Mouse (Mus musculus): ENCODE data around the gene Snx33.

Gene Snx33

GRCm38 (mm10) chr9:56925291-56926024 lies 2.7 kb downstream of the Snx33 start:
- WGBS, result 82% methylated on average over 26 of the region's 26 CpGs

GRCm38 (mm10) chr9:56924651-56925027 lies 3.5 kb downstream of the Snx33 start:
- 37% methylated on average over 7 of the region's 7 CpGs for WGBS

GRCm38 (mm10) chr9:56923841-56924650 lies 4.1 kb downstream of the Snx33 start:
- 73% methylated on average over 8 of the region's 8 CpGs for WGBS

GRCm38 (mm10) chr9:56922746-56923145 lies 5.4 kb downstream of the Snx33 start:
- whole genome bisulfite sequencing, result 91% methylated on average over 4 of the region's 4 CpGs

GRCm38 (mm10) chr9:56918466-56918865 lies 9.7 kb downstream of the Snx33 start:
- 97% methylated on average over 13 of the region's 13 CpGs for WGBS

- WGBS, result 95% methylated on average over 2 of the region's 2 CpGs
These were observed 11.0 kb downstream of the Snx33 start for GRCm38 (mm10) chr9:56917131-56917530.

- 59% methylated on average over 5 of the region's 5 CpGs for WGBS
These were observed 12.3 kb downstream of the Snx33 start for GRCm38 (mm10) chr9:56915695-56916410.

- WGBS, result 67% methylated on average over 1 of the region's 1 CpGs
These were observed 13.1 kb downstream of the Snx33 start for GRCm38 (mm10) chr9:56915116-56915515.

- 87% methylated on average over 9 of the region's 9 CpGs for WGBS
These were observed 14.2 kb downstream of the Snx33 start for GRCm38 (mm10) chr9:56913991-56914390.

- WGBS, result 67% methylated on average over 1 of the region's 1 CpGs
These were observed 17.2 kb downstream of the Snx33 start for GRCm38 (mm10) chr9:56911017-56911416.

GRCm38 (mm10) chr9:56909991-56910390 lies 18.2 kb downstream of the Snx33 start:
- WGBS, result 62% methylated on average over 4 of the region's 4 CpGs

- WGBS, result 72% methylated on average over 9 of the region's 9 CpGs
These were observed 20.6 kb downstream of the Snx33 start for GRCm38 (mm10) chr9:56907549-56907948.

GRCm38 (mm10) chr9:56903662-56904061 lies 24.5 kb downstream of the Snx33 start:
- WGBS, result 93% methylated on average over 3 of the region's 3 CpGs

- WGBS, result 41% methylated on average over 8 of the region's 8 CpGs
These were observed 27.0 kb downstream of the Snx33 start for GRCm38 (mm10) chr9:56901187-56901586.

GRCm38 (mm10) chr9:56900571-56900970 lies 27.6 kb downstream of the Snx33 start:
- WGBS, result 35% methylated on average over 9 of the region's 9 CpGs

- 91% methylated on average over 11 of the region's 11 CpGs for WGBS
These were observed 28.8 kb downstream of the Snx33 start for GRCm38 (mm10) chr9:56899409-56899808.

- WGBS, result 88% methylated on average over 12 of the region's 12 CpGs
These were observed 31.4 kb downstream of the Snx33 start for GRCm38 (mm10) chr9:56896779-56897178.

GRCm38 (mm10) chr9:56894006-56894405 lies 34.2 kb downstream of the Snx33 start:
- 18% methylated on average over 3 of the region's 3 CpGs for WGBS

- 73% methylated on average over 8 of the region's 8 CpGs for WGBS
These were observed 34.9 kb downstream of the Snx33 start for GRCm38 (mm10) chr9:56893313-56893712.

GRCm38 (mm10) chr9:56892111-56892510 lies 36.1 kb downstream of the Snx33 start:
- WGBS, result 94% methylated on average over 10 of the region's 10 CpGs

- WGBS, result 21% methylated on average over 12 of the region's 12 CpGs
These were observed 36.6 kb downstream of the Snx33 start for GRCm38 (mm10) chr9:56891517-56892011.
